Mouse (Mus musculus) left cerebral cortex, postnatal 36 days (tissue): ENCODE data around the gene Hnrnpul2. TPM values are rescaled to one million over a fixed set of nuclear protein-coding genes. Genes with fewer than 3 reads are reported as not detected.
"Not testable (repeated sequence)": the region's sequence is repeated elsewhere in the genome, so short reads cannot be mapped to it uniquely, and the experiment has no call there.

Experiments used
- DNase-seq, 2 experiments: peaks; one replicate each; pipeline ENCODE4 v3.0.0; 2021 to 2022; ENCODE audit warnings: low spot score in 2 of 2, mixed read lengths in 1 of 2
- intact Hi-C: fragments of 180-260 bp; cut with DNase I; formaldehyde crosslinking; loops from one replicate; pipeline ENCODE4 v1.15.1; 2025
- total RNA-seq, 2 experiments: library from RNA; stranded (reverse); gene quantifications; 2 replicates each; pipeline ENCODE4 v1.2.3; 2021

Hnrnpul2 gene
- total RNA-seq, 2 experiments from 2014 or later = 110 to 118 TPM

- intact Hi-C loops = loop anchor here (5.0 kb wide), 1 partner anchor 54 kb away; the partner anchor contains the start of gene Ganab
- no peak for DNase-seq
These were observed 23.2 kb downstream of the Hnrnpul2 start for GRCm38 (mm10) chr19:8842961-8843360.

- intact Hi-C loops = loop anchor here (5.0 kb wide), 1 partner anchor 53 kb away; the partner anchor contains the start of gene Ganab
- peak; percentile 62 to 75 for DNase-seq
These were observed 24.7 kb downstream of the Hnrnpul2 start for GRCm38 (mm10) chr19:8844371-8845129.

- DNase-seq = no peak
- intact Hi-C loops = no loop called here
These were observed 28.5 kb downstream of the Hnrnpul2 start for GRCm38 (mm10) chr19:8848356-8848755.

DNA sequence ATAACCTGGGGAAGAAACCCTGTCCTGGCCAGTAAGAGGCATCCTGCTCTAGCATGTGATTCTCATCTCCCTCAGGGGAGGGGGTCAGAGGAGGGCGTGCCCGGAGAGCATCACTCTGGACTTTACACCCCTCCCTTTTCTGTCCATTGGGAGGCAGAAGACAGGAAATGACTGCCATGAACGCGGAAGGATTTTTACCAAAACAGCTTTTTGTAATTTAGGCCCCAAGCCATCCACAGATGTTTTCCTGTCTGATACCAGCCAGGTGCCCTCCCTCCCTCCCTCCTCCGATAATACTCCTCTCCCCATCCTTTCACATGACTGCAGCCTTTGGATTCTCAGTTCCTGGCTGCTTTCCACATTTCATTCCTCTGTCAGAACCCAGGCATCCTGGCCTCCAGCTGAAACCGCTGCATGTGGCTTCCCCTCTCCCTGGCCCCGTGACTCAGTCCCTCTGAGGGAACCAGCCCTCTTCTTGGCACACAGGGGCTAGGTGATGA, 30.6 kb downstream of the Hnrnpul2 start, which contains the start of gene Lrrn4cl:
Gene Lrrn4cl (plus strand): TSS at position 367 of the 500 bp plus-strand sequence.
- intact Hi-C loops = no loop called here
- no peak for DNase-seq

- no peak for DNase-seq
- intact Hi-C loops = no loop called here
These were observed 31.8 kb downstream of the Hnrnpul2 start for GRCm38 (mm10) chr19:8851639-8852038.

- no peak for DNase-seq
- intact Hi-C loops = no loop called here
These were observed 32.6 kb downstream of the Hnrnpul2 start for GRCm38 (mm10) chr19:8852236-8852928.

DNA sequence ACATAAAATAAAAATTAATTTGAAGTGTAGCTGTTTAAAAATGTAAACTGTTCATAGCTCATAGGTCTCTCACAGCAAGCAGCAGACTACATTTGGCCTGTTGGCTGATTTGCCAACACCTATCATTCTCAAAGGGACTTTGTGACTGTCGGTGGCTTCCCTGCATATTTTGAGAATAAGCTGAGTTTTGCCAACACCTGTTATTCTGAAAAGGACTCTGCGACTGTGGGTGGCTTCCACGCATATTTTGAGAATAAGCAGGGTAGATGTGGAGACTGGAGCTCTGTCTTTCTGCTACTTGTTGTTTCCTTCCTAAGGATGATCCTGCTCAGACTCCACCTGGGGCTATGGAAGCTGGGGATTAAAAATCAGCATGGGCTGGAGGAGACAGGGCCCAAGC, 33.3 kb downstream of the Hnrnpul2 start:
- no peak for DNase-seq
- intact Hi-C loops = no loop called here

DNA sequence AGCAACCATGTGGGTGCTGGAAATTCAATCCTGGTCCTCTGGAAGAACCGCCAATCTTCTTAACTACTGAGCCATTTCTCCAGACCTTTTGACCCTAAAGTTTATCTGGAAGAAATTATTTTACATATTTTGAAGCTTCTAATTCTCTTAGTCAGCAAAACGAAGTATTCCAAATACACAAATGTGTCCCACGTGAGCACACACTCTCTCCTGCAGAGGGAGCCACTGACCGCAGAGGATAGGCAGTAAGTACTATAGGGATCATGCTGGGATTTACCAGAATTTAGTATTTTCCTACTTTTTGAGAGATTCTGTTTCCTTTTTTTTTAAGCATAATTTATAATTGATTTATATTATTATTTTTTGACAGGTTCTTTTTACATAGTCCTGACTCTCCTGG, 37.9 kb downstream of the Hnrnpul2 start:
- no peak for DNase-seq
- intact Hi-C loops = loop anchor here (5.0 kb wide), 1 partner anchor 255 kb away; no protein-coding TSS in a partner anchor

GRCm38 (mm10) chr19:8859018-8859417, 39.2 kb downstream of the Hnrnpul2 start:
- no peak for DNase-seq

DNA sequence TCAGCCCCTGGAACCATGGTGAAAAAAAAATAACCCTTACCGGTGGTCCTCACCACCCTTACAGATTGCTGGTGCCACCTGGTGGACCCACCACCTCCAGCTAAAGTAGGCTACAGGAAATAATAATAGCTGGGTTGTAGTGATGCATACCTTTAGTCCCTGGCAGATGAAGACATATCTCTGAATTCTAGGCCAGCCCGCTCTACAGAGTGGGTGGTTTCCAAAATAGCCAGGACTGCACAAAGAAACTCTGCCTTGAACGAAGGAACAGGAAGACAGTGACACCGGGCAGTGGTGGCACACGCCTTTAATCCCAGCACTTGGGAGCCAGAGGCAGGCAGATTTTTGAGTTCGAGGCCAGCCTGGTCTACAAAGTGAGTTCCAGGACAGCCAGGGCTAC, 44.5 kb downstream of the Hnrnpul2 start:
- intact Hi-C loops = no loop called here
- DNase-seq = no peak

More at GRCm38 (mm10) chr19:8859018-8859417, 39.2 kb downstream of the Hnrnpul2 start:
- intact Hi-C loops = loop anchor here (5.0 kb wide), 1 partner anchor 253 kb away; no protein-coding TSS in a partner anchor

DNA sequence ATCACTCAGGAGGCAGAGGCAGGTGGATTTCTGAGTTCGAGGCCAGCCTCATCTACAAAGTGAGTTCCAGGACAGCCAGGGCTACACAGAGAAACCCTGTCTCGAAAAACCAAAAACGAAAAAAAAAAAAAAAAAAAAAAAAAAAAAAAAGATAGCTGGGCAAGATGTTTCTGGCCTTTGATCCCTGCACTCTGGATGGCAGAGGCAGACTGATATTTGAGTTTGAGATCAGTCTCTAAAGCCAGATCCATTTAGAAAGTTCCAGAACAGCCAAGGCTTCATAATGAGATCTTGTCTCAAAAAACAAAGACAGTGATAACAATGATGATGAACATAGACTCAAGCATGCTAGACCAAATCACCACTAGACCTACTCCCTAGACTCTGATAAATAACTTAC, 50.6 kb downstream of the Hnrnpul2 start:
- intact Hi-C loops, DNase-seq: not testable (repeated sequence)

DNA sequence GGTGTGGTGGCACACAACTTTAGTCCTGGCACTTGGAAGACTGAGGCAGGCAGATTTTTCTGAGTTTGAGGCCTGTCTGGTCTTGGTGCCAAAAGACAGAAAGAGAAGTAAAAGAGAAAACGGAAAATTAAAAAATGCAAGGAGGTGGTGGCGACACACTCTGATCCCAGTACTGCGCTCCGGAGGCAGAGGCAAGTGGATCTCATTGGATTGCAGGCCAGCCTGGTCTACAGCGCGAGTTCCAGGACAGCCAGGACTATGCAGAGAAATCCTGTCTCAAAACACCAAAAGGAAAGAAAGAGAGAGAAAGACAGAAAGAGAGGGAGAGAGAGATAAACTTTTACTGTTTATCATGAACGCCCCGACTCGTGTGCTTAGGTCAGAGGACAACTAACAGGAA, 51.0 kb downstream of the Hnrnpul2 start:
- intact Hi-C loops = no loop called here
- DNase-seq = no peak

GRCm38 (mm10) chr19:8871267-8872186, 51.7 kb downstream of the Hnrnpul2 start, which contains the start of gene Ubxn1:
TSS of gene Ubxn1 (plus strand) at chr19:8871496.
- DNase-seq = peak; percentile 99
- intact Hi-C loops = no loop called here

GRCm38 (mm10) chr19:8872266-8872840, 52.5 kb downstream of the Hnrnpul2 start:
- intact Hi-C loops = no loop called here
- no peak for DNase-seq

GRCm38 (mm10) chr19:8875031-8875430, 55.2 kb downstream of the Hnrnpul2 start:
- intact Hi-C loops = no loop called here
- no peak for DNase-seq

DNA sequence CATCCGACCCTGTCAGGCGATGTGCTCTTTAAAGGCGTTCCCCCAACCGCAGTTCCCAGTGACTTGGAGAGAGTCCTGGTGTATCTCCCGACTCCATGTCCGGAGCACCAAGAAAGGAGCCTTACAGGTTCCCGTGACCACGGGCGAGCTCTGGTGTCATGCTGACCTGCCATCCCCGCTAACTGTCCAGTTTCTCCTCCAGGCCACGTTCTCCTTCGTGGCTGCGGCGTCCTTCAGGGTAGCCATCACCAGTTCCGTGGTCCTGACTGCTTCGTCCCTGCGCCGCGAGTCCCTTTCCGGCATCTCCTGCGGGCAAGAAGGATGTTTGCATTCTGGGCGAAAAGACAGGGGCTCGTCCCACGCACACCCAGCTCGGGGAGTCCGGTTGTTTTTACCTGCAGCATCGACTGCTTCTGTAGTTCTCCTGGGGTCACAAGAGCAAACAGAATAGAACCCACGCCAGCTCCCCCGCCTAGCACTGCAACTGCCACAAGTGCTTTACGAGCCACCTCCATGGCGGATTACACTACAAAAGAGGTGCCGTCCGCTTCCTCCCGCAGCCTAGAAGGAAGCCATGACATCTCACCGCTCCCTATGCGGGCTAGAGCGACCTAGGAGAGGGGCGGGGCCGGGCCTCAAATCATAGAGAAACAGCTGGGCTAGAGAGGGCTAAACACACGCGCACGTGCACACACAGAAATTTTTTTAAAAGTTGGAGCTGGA, 60.7 kb downstream of the Hnrnpul2 start, which contains the start of gene Uqcc3:
Gene Uqcc3 (minus strand): TSS at position 613 of the 723 bp plus-strand sequence.
- intact Hi-C loops = no loop called here
- peak; percentile 89 to 90 for DNase-seq

DNA sequence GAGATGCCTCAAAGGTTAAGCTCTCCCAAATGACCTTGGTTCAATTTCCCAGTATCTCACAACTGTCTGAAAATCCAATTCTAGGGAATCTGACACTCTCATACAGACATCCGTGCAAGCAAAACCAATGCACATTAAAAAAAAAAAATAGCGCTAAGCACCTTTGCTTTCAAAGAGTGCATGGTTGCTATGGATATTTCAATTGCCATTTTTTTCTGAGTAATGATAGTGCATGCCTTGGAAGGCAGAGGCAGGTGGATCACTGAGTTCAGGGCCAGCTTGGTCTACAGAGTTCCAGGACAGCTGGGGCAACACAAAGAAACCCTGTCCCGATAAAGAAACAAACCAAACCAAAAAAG, 61.2 kb downstream of the Hnrnpul2 start:
- intact Hi-C loops = no loop called here
- no peak for DNase-seq

DNA sequence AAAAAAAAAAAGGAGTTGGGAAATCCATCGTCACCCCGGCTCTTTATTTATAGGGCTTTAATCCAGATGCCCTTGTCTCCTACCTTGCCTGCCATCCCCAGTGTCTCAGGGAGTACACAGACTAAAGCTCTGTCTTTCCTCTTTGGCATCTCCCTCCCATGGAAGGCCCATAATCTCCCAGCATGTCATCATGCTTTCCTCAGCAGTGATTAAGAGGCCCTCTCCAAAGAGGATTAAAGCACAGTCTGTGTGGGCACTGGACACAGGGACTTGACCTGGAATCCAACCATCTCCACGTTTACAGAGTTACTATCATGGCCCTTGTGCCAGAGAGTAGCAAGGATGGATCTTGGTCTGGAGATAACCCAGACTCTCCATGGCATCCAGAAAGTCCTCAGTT, 63.8 kb downstream of the Hnrnpul2 start, which contains the start of the genes Lbhd1 and Gm49403:
Gene Lbhd1 (plus strand): TSS at position 117 of the 400 bp plus-strand sequence.
Gene Gm49403 (plus strand): TSS at position 315 of the 400 bp plus-strand sequence.
- intact Hi-C loops = no loop called here
- DNase-seq = no peak
